Mouse (Mus musculus): ENCODE measurements at regions not wholly inside any gene's neighbourhood (a gene's known extent, or its start where the extent isn't known, plus 50 kb on each side); places are given as distances from the start of the nearest gene placed in this dataset.
"Not testable (repeated sequence)": the region's sequence is repeated elsewhere in the genome, so short reads cannot be mapped to it uniquely, and the experiment has no call there.

GRCm38 (mm10) chr11:28993270-28993847 lies 137.2 kb upstream of the Pnpt1 start:
- WGBS, result 56% methylated on average over 4 of the region's 4 CpGs
- Histone ChIP-seq H3K27ac (ENCODE audit: low read length) (no peak overlapping the region), H3K4me3 (replicated peaks; ENCODE audit: low read length) (no peak overlapping the region), H3K27me3 (replicated peaks; ENCODE audit: control insufficient read depth, insufficient read depth, low read length) (no peaks in the 10 kb centered on the region), H3K9me3 (ENCODE audit: control insufficient read depth, low read length) (no peaks in the 10 kb centered on the region), H3K4me1 (replicated peaks; ENCODE audit: control insufficient read depth, insufficient read depth, low read length) (no peaks in the 10 kb centered on the region), H3K4me2 (ENCODE audit: low read length) (no peak overlapping the region), H3K36me3 (ENCODE audit: control insufficient read depth, insufficient read depth) (no peaks in the 10 kb centered on the region), H3K9ac (replicated peaks; ENCODE audit: low read depth, low read length) (no peak overlapping the region)
- peak; percentile 55 for ATAC-seq

- Histone ChIP-seq H3K9me3 (ENCODE audit: control insufficient read depth, low read length) (no peaks in the 10 kb centered on the region), H3K36me3 (ENCODE audit: control insufficient read depth, insufficient read depth) (no peaks in the 10 kb centered on the region), H3K9ac (replicated peaks; ENCODE audit: low read depth, low read length) (no peak overlapping the region), H3K4me1 (replicated peaks; ENCODE audit: control insufficient read depth, insufficient read depth, low read length) (no peaks in the 10 kb centered on the region), H3K27me3 (replicated peaks; ENCODE audit: control insufficient read depth, insufficient read depth, low read length) (no peaks in the 10 kb centered on the region), H3K4me3 (replicated peaks; ENCODE audit: low read length) (no peak overlapping the region), H3K27ac (ENCODE audit: low read length) (no peak overlapping the region), H3K4me2 (ENCODE audit: low read length) (no peak overlapping the region)
- ATAC-seq, result no peak
- 64% methylated on average over 3 of the region's 3 CpGs for WGBS
Observed at GRCm38 (mm10) chr11:28998314-28999106, 132.0 kb upstream of the Pnpt1 start.

GRCm38 (mm10) chr11:28999196-28999595 lies 131.3 kb upstream of the Pnpt1 start:
- Histone ChIP-seq H3K9me3 (ENCODE audit: control insufficient read depth, low read length) (no peaks in the 10 kb centered on the region), H3K9ac (replicated peaks; ENCODE audit: low read depth, low read length) (no peak overlapping the region), H3K4me1 (replicated peaks; ENCODE audit: control insufficient read depth, insufficient read depth, low read length) (no peaks in the 10 kb centered on the region), H3K4me3 (replicated peaks; ENCODE audit: low read length) (no peak overlapping the region), H3K27me3 (replicated peaks; ENCODE audit: control insufficient read depth, insufficient read depth, low read length) (no peaks in the 10 kb centered on the region), H3K27ac (ENCODE audit: low read length) (no peak overlapping the region), H3K4me2 (ENCODE audit: low read length) (no peak overlapping the region), H3K36me3 (ENCODE audit: control insufficient read depth, insufficient read depth) (no peaks in the 10 kb centered on the region)
- WGBS, result 57% methylated on average over 1 of the region's 1 CpGs
- ATAC-seq, result no peak

- no peak overlapping the region for H3K4me3 ChIP-seq (replicated peaks; ENCODE audit: low read length)
- H3K4me1 ChIP-seq (replicated peaks; ENCODE audit: control insufficient read depth, insufficient read depth, low read length), result no peaks in the 10 kb centered on the region
- H3K9me3 ChIP-seq (ENCODE audit: control insufficient read depth, low read length), result no peaks in the 10 kb centered on the region
- no peak overlapping the region for H3K4me2 ChIP-seq (ENCODE audit: low read length)
- no peak overlapping the region for H3K9ac ChIP-seq (replicated peaks; ENCODE audit: low read depth, low read length)
- WGBS, result 82% methylated on average over 3 of the region's 3 CpGs
- ATAC-seq, result no peak
- no peak overlapping the region for H3K27ac ChIP-seq (ENCODE audit: low read length)
- H3K27me3 ChIP-seq (replicated peaks; ENCODE audit: control insufficient read depth, insufficient read depth, low read length), result no peaks in the 10 kb centered on the region
- H3K36me3 ChIP-seq (ENCODE audit: control insufficient read depth, insufficient read depth), result no peaks in the 10 kb centered on the region
Observed at GRCm38 (mm10) chr11:28999620-29000019, 130.9 kb upstream of the Pnpt1 start.

GRCm38 (mm10) chr11:29000212-29000611 lies 130.3 kb upstream of the Pnpt1 start:
- WGBS, result 87% methylated on average over 2 of the region's 2 CpGs
- H3K4me1 ChIP-seq (replicated peaks; ENCODE audit: control insufficient read depth, insufficient read depth, low read length), result no peaks in the 10 kb centered on the region
- no peak overlapping the region for H3K27ac ChIP-seq (ENCODE audit: low read length)
- no peak overlapping the region for H3K4me2 ChIP-seq (ENCODE audit: low read length)
- ATAC-seq, result no peak
- no peak overlapping the region for H3K4me3 ChIP-seq (replicated peaks; ENCODE audit: low read length)
- no peak overlapping the region for H3K9ac ChIP-seq (replicated peaks; ENCODE audit: low read depth, low read length)
- H3K9me3 ChIP-seq (ENCODE audit: control insufficient read depth, low read length), result no peaks in the 10 kb centered on the region
- no peaks in the 10 kb centered on the region for H3K27me3 ChIP-seq (replicated peaks; ENCODE audit: control insufficient read depth, insufficient read depth, low read length)
- H3K36me3 ChIP-seq (ENCODE audit: control insufficient read depth, insufficient read depth), result no peaks in the 10 kb centered on the region

- H3K27ac ChIP-seq (ENCODE audit: low read length), result no peak overlapping the region
- H3K4me1 ChIP-seq (replicated peaks; ENCODE audit: control insufficient read depth, insufficient read depth, low read length), result no peaks in the 10 kb centered on the region
- no peak overlapping the region for H3K4me3 ChIP-seq (replicated peaks; ENCODE audit: low read length)
- H3K9ac ChIP-seq (replicated peaks; ENCODE audit: low read depth, low read length), result no peak overlapping the region
- ATAC-seq, result no peak
- H3K9me3 ChIP-seq (ENCODE audit: control insufficient read depth, low read length), result no peaks in the 10 kb centered on the region
- H3K4me2 ChIP-seq (ENCODE audit: low read length), result no peak overlapping the region
- no peaks in the 10 kb centered on the region for H3K36me3 ChIP-seq (ENCODE audit: control insufficient read depth, insufficient read depth)
- WGBS, result 26% methylated on average over 1 of the region's 1 CpGs
- no peaks in the 10 kb centered on the region for H3K27me3 ChIP-seq (replicated peaks; ENCODE audit: control insufficient read depth, insufficient read depth, low read length)
Observed at GRCm38 (mm10) chr11:29017406-29017805, 113.1 kb upstream of the Pnpt1 start.

GRCm38 (mm10) chr11:29040817-29041216 lies 89.7 kb upstream of the Pnpt1 start:
- ATAC-seq, result no peak
- Histone ChIP-seq H3K4me2 (ENCODE audit: low read length) (no peak overlapping the region), H3K27ac (ENCODE audit: low read length) (no peak overlapping the region), H3K36me3 (ENCODE audit: control insufficient read depth, insufficient read depth) (no peaks in the 10 kb centered on the region), H3K9me3 (ENCODE audit: control insufficient read depth, low read length) (no peaks in the 10 kb centered on the region), H3K27me3 (replicated peaks; ENCODE audit: control insufficient read depth, insufficient read depth, low read length) (no peaks in the 10 kb centered on the region), H3K4me3 (replicated peaks; ENCODE audit: low read length) (no peak overlapping the region), H3K9ac (replicated peaks; ENCODE audit: low read depth, low read length) (no peak overlapping the region), H3K4me1 (replicated peaks; ENCODE audit: control insufficient read depth, insufficient read depth, low read length) (no peaks in the 10 kb centered on the region)

GRCm38 (mm10) chr11:29047985-29048610 lies 82.4 kb upstream of the Pnpt1 start:
- not testable (repeated sequence) for H3K9ac ChIP-seq (replicated peaks; ENCODE audit: low read depth, low read length); H3K27me3 ChIP-seq (replicated peaks; ENCODE audit: control insufficient read depth, insufficient read depth, low read length); H3K4me2 ChIP-seq (ENCODE audit: low read length); ATAC-seq; H3K4me3 ChIP-seq (replicated peaks; ENCODE audit: low read length); H3K36me3 ChIP-seq (ENCODE audit: control insufficient read depth, insufficient read depth); H3K4me1 ChIP-seq (replicated peaks; ENCODE audit: control insufficient read depth, insufficient read depth, low read length); H3K27ac ChIP-seq (ENCODE audit: low read length); H3K9me3 ChIP-seq (ENCODE audit: control insufficient read depth, low read length)
- WGBS, result 20% methylated on average over 1 of the region's 1 CpGs

GRCm38 (mm10) chr11:29052625-29053024 lies 77.9 kb upstream of the Pnpt1 start:
- WGBS, result 29% methylated on average over 2 of the region's 2 CpGs
- H3K27me3 ChIP-seq (replicated peaks; ENCODE audit: control insufficient read depth, insufficient read depth, low read length), result no peaks in the 10 kb centered on the region
- H3K4me2 ChIP-seq (ENCODE audit: low read length), result no peak overlapping the region
- H3K27ac ChIP-seq (ENCODE audit: low read length), result no peak overlapping the region
- no peaks in the 10 kb centered on the region for H3K4me1 ChIP-seq (replicated peaks; ENCODE audit: control insufficient read depth, insufficient read depth, low read length)
- H3K9me3 ChIP-seq (ENCODE audit: control insufficient read depth, low read length), result no peaks in the 10 kb centered on the region
- H3K9ac ChIP-seq (replicated peaks; ENCODE audit: low read depth, low read length), result no peak overlapping the region
- H3K4me3 ChIP-seq (replicated peaks; ENCODE audit: low read length), result no peak overlapping the region
- no peaks in the 10 kb centered on the region for H3K36me3 ChIP-seq (ENCODE audit: control insufficient read depth, insufficient read depth)
- no peak for ATAC-seq

Data from forebrain, embryonic 16.5 days (tissue).